Comparison of ENCODE assay signal across 8 mouse cellular contexts in the genomic region with DNA sequence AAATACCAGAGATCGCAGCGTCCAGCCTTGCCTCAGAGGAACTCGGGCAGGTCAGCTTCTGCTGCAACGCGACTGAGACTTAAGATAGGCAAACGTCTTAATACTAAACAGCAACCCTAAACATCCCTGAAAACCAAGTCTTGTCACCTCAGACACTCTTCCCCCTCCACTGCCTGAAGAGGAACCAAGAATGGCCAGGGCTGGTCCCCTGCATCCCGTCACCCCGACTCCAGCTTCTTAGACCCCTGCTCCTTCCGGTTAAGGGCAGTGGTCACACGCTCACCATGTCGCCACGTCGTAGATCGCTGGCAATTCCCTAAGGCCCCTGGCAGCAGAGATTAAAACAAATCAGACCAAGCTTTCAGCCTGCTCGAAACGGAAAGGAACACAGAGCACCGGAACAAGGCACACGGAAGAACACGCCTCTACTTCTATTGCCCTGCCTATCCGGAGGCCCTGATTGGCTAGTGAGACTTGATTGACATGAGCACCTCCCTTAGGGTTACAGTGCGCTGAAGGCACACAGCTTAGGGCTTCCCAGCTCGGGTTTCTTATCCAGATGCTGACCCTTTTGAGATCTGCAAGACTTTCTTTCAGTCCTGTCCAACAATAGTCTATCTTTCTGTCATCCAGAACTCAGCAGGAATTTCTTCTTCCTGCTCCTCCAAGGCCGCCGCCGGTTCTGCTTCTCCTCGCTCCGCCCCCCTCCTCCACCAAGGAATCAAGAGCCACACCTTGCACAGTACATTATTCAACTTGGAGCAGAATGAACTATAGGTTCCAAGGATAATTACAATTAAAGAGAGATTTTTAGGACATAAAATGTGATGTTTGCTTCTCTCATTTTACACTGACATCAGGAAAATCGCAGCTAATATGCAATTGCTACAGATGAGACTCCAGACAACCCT. TPM values are rescaled to one million over a fixed set of nuclear protein-coding genes. Genes with fewer than 3 reads are reported as not detected.
DNase-seq lines count a peak whose midpoint lies in the region; ATAC-seq lines count a peak whose summit lies in the region.
"Not testable (repeated sequence)": the region's sequence is repeated elsewhere in the genome, so short reads cannot be mapped to it uniquely, and the experiment has no call there.

A gene (minus strand): TSS at position 409 of the 911 bp plus-strand sequence.

- intact Hi-C loops in gastrocnemius, postnatal 14 days (cut with DNase I; ENCODE audit: low total_unique reads); left cerebral cortex, postnatal 10 days (cut with DNase I): not testable (repeated sequence)

- ATAC-seq in inflammation-experienced regulatory T-cells, adult 6 months = peak; percentile 100
- peak; percentile 100 for ATAC-seq in megakaryocyte-erythroid progenitor cell, adult 5-6 weeks (replicated peaks; ENCODE audit: low FRiP score, low TSS enrichment, poor library complexity, severe bottlenecking)

- DNase-seq in adrenal gland, adult (ENCODE audit: inconsistent age in 2 of 2, low spot score in 1 of 2) = peak; percentile 90 to 96
- DNase-seq in embryo, embryonic 10.5 days (ENCODE audit: low spot score) = peak; percentile 93
- DNase-seq in gastrocnemius, postnatal 14 days = peak; percentile 85
- DNase-seq in left cerebral cortex, postnatal 10 days (ENCODE audit: extremely low spot score in 1 of 2, low spot score in 2 of 2) = peak; percentile 88 to 91
- DNase-seq in right cerebral cortex, postnatal 25 days = peak; percentile 88
- peak; percentile 80 to 87 for DNase-seq in urinary bladder, postnatal 4 days (ENCODE audit: low spot score in 2 of 2)

RNA-seq across cellular contexts. Expression of the gene that starts here (rescaled TPM):
- total RNA-seq in gastrocnemius, postnatal 14 days (2021) = 1 to 10 TPM; 6.2 to 7.3 TPM
- 10 to 100 TPM; 13.6 to 20.3 (median 17.8) TPM for polyA plus RNA-seq in inflammation-experienced regulatory T-cells, adult 6 months (2017; shearing (Covaris generic))
- total RNA-seq in left cerebral cortex, postnatal 10 days (2021) = 10 to 100 TPM; 13.0 to 14.0 TPM
- 6.1 and 10.5 TPM in 2 replicates for total RNA-seq in megakaryocyte-erythroid progenitor cell, adult 5-6 weeks (2014; fragmentation: Nextera tagmentation)
- total RNA-seq in megakaryocyte-erythroid progenitor cell, adult 5-6 weeks (2017) = 7.5 and 8.5 TPM in 2 replicates

Comparison
In these comparisons a context has a peak if more than half of its experiments do, and no peak if none do; other contexts are left out.
1. Peak in every context shown above with its lines: DNase-seq and ATAC-seq.